Mouse (Mus musculus): ENCODE data around the gene Efnb2. TPM values are rescaled to one million over a fixed set of nuclear protein-coding genes. Genes with fewer than 3 reads are reported as not detected.

Efnb2 gene
- polyA plus RNA-seq, 1 experiment from 2014 or later = 8.0 TPM

DNA sequence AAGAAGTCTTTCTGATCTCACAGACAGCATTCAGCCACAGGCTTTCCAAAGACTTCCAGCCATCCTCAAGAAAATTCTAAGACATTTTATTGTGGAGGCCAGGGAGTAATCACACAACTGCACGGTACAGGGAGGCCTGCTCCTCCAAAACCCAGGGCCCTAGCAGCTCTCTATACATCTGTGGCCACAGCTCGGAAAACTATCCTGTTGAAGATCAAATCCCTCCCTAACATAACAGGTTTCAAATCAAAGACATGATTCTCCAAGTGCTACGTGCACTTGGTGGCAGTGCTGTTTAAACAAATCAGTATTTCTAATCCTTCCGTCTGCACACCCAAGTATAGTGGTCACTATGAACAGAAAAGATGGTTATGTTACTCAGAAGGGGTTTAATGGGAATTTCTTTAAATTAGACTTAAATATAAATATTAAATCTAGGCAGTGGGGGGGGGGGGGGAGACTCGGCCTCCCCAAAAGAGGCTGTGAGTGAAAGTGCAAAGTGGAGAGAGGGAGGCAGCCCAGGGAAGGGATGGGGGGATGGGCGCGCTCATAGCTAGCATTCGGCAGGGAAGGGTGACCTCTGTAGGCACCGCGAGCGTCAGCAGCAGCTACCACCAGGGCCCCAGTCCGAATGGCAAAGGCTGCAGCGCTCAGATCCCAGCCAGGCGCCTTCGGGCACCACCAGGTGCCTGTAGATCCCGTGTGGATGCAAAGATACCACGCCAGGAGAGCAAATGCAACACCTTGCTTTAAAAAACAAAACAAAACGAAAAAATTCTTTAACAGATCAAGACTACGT, 2.4 kb downstream of the Efnb2 start:
- ATAC-seq (replicated peaks; ENCODE audit: low FRiP score) (no peak), DNase-seq (ENCODE audit: low spot score) (peak; percentile 68)
- H3K36me3 ChIP-seq (ENCODE audit: control insufficient read depth, insufficient read depth, low read length) = no peaks in the 10 kb centered on the region
- 11% methylated on average over 18 of the region's 19 CpGs for WGBS
- no peaks in the 10 kb centered on the region for H3K9me3 ChIP-seq (ENCODE audit: control insufficient read depth, low read length)
- H3K4me2 ChIP-seq = peak overlapping the region; percentile 91
- H3K27ac ChIP-seq (ENCODE audit: low read depth, low read length) = no peak overlapping the region
- peak overlapping the region; percentile 42 for H3K9ac ChIP-seq (ENCODE audit: low read depth, low read length)
- peaks cover 4% of the 10 kb centered on the region; the same call in 1 of the 2 replicates for H3K4me1 ChIP-seq (replicated peaks; ENCODE audit: control insufficient read depth, insufficient read depth, low read length)
- H3K4me3 ChIP-seq (ENCODE audit: low read depth, low read length) = peak overlapping the region; percentile 59
- H3K27me3 ChIP-seq (replicated peaks; ENCODE audit: control insufficient read depth, insufficient read depth, low read length) = peaks cover 25% of the 10 kb centered on the region

GRCm38 (mm10) chr8:8657692-8658355, 3.2 kb downstream of the Efnb2 start:
- H3K4me1 ChIP-seq (replicated peaks; ENCODE audit: control insufficient read depth, insufficient read depth, low read length) = peaks cover 4% of the 10 kb centered on the region; the same call in 1 of the 2 replicates
- no peaks in the 10 kb centered on the region for H3K9me3 ChIP-seq (ENCODE audit: control insufficient read depth, low read length)
- no peak overlapping the region for H3K27ac ChIP-seq (ENCODE audit: low read depth, low read length)
- DNase-seq (ENCODE audit: low spot score) = no peak
- no peak for ATAC-seq (replicated peaks; ENCODE audit: low FRiP score)
- H3K36me3 ChIP-seq (ENCODE audit: control insufficient read depth, insufficient read depth, low read length) = no peaks in the 10 kb centered on the region
- WGBS = 55% methylated on average over 5 of the region's 5 CpGs
- peak overlapping the region; percentile 91 for H3K4me2 ChIP-seq
- H3K9ac ChIP-seq (ENCODE audit: low read depth, low read length) = peak overlapping the region; percentile 8; the same call in 1 of the 2 replicates
- H3K4me3 ChIP-seq (ENCODE audit: low read depth, low read length) = peak overlapping the region; percentile 59
- H3K27me3 ChIP-seq (replicated peaks; ENCODE audit: control insufficient read depth, insufficient read depth, low read length) = peaks cover 25% of the 10 kb centered on the region

GRCm38 (mm10) chr8:8656578-8657441, 4.2 kb downstream of the Efnb2 start:
- DNase-seq (ENCODE audit: low spot score) = no peak
- no peak for ATAC-seq (replicated peaks; ENCODE audit: low FRiP score)

GRCm38 (mm10) chr8:8655346-8656340, 5.4 kb downstream of the Efnb2 start:
- no peak overlapping the region for H3K9ac ChIP-seq (ENCODE audit: low read depth, low read length)
- H3K9me3 ChIP-seq (ENCODE audit: control insufficient read depth, low read length) = no peaks in the 10 kb centered on the region
- 60% methylated on average over 24 of the region's 24 CpGs for WGBS
- DNase-seq (ENCODE audit: low spot score) (no peak), ATAC-seq (replicated peaks; ENCODE audit: low FRiP score) (no peak)
- peaks cover 21% of the 10 kb centered on the region for H3K27me3 ChIP-seq (replicated peaks; ENCODE audit: control insufficient read depth, insufficient read depth, low read length)
- H3K4me2 ChIP-seq = peak overlapping the region; percentile 1; the same call in 1 of the 2 replicates
- no peaks in the 10 kb centered on the region for H3K36me3 ChIP-seq (ENCODE audit: control insufficient read depth, insufficient read depth, low read length)
- peaks cover 4% of the 10 kb centered on the region; the same call in 1 of the 2 replicates for H3K4me1 ChIP-seq (replicated peaks; ENCODE audit: control insufficient read depth, insufficient read depth, low read length)
- no peak overlapping the region for H3K4me3 ChIP-seq (ENCODE audit: low read depth, low read length)
- H3K27ac ChIP-seq (ENCODE audit: low read depth, low read length) = no peak overlapping the region

More at GRCm38 (mm10) chr8:8656578-8657441, 4.2 kb downstream of the Efnb2 start:
- H3K4me2 ChIP-seq = peak overlapping the region; percentile 91
- peaks cover 4% of the 10 kb centered on the region; the same call in 1 of the 2 replicates for H3K4me1 ChIP-seq (replicated peaks; ENCODE audit: control insufficient read depth, insufficient read depth, low read length)
- H3K27me3 ChIP-seq (replicated peaks; ENCODE audit: control insufficient read depth, insufficient read depth, low read length) = peaks cover 25% of the 10 kb centered on the region
- no peak overlapping the region for H3K9ac ChIP-seq (ENCODE audit: low read depth, low read length)
- no peaks in the 10 kb centered on the region for H3K36me3 ChIP-seq (ENCODE audit: control insufficient read depth, insufficient read depth, low read length)
- H3K4me3 ChIP-seq (ENCODE audit: low read depth, low read length) = peak overlapping the region; percentile 14; the same call in 1 of the 2 replicates
- H3K9me3 ChIP-seq (ENCODE audit: control insufficient read depth, low read length) = no peaks in the 10 kb centered on the region
- WGBS = 39% methylated on average over 14 of the region's 14 CpGs
- no peak overlapping the region for H3K27ac ChIP-seq (ENCODE audit: low read depth, low read length)

GRCm38 (mm10) chr8:8653906-8654489, 7.0 kb downstream of the Efnb2 start:
- Histone ChIP-seq H3K27me3 (replicated peaks; ENCODE audit: control insufficient read depth, insufficient read depth, low read length) (peaks cover 5% of the 10 kb centered on the region; the same call in 1 of the 2 replicates), H3K36me3 (ENCODE audit: control insufficient read depth, insufficient read depth, low read length) (no peaks in the 10 kb centered on the region), H3K4me3 (ENCODE audit: low read depth, low read length) (no peak overlapping the region), H3K27ac (ENCODE audit: low read depth, low read length) (no peak overlapping the region), H3K9ac (ENCODE audit: low read depth, low read length) (no peak overlapping the region), H3K4me1 (replicated peaks; ENCODE audit: control insufficient read depth, insufficient read depth, low read length) (no peaks in the 10 kb centered on the region), H3K4me2 (no peak overlapping the region), H3K9me3 (ENCODE audit: control insufficient read depth, low read length) (no peaks in the 10 kb centered on the region)
- ATAC-seq (replicated peaks; ENCODE audit: low FRiP score) = no peak
- 66% methylated on average over 12 of the region's 12 CpGs for WGBS
- DNase-seq (ENCODE audit: low spot score) = no peak

DNA sequence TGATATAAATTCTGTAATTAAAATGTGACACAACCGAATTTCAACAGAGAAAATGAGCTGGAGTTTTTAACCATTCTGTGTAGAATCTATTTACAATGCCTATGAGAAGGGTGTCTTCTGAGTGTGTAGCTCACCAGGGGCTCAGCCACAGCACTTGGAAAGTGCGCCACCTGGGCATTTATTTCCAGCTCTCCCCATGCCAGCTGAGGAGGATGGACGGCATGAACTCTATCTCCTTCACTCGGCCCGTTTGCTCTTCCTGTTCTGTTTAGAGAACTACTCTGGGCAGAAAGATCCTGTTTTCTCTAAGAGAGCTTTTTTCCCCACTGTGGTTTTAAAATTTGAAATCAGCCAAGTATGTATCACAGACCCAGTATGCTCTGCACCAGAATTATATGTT, 7.7 kb downstream of the Efnb2 start:
- no peak for DNase-seq (ENCODE audit: low spot score)
- no peaks in the 10 kb centered on the region for H3K9me3 ChIP-seq (ENCODE audit: control insufficient read depth, low read length)
- WGBS = 51% methylated on average over 5 of the region's 5 CpGs
- no peak overlapping the region for H3K27ac ChIP-seq (ENCODE audit: low read depth, low read length)
- no peak overlapping the region for H3K4me3 ChIP-seq (ENCODE audit: low read depth, low read length)
- no peak overlapping the region for H3K9ac ChIP-seq (ENCODE audit: low read depth, low read length)
- H3K27me3 ChIP-seq (replicated peaks; ENCODE audit: control insufficient read depth, insufficient read depth, low read length) = 0 out of 2 replicates have a peak, but pooled peaks cover under 1% of the 10 kb centered on the region
- H3K4me2 ChIP-seq = no peak overlapping the region
- ATAC-seq (replicated peaks; ENCODE audit: low FRiP score) = no peak
- no peaks in the 10 kb centered on the region for H3K36me3 ChIP-seq (ENCODE audit: control insufficient read depth, insufficient read depth, low read length)
- no peaks in the 10 kb centered on the region for H3K4me1 ChIP-seq (replicated peaks; ENCODE audit: control insufficient read depth, insufficient read depth, low read length)

DNA sequence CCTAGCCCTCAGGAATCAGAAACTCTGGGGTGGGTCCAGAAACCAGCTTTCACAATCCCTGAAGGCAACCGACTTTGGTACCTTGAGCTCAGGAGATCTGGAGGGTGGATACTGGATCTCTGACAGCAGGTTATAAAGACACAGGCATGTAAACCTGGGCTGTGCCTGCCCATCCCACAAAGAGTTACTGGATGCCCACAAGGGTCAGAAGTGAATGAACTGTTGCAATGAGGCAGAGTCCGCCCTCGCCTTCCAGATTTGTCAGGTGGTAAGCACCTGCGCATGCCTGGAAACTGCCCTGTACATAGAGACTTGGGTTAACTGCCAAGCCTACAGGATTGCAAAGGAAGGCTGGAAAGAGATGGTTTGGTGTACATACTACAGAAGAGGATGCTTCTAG, 8.7 kb downstream of the Efnb2 start:
- Histone ChIP-seq H3K4me2 (no peak overlapping the region), H3K36me3 (ENCODE audit: control insufficient read depth, insufficient read depth, low read length) (no peaks in the 10 kb centered on the region), H3K9me3 (ENCODE audit: control insufficient read depth, low read length) (no peaks in the 10 kb centered on the region), H3K27ac (ENCODE audit: low read depth, low read length) (no peak overlapping the region), H3K9ac (ENCODE audit: low read depth, low read length) (no peak overlapping the region), H3K27me3 (replicated peaks; ENCODE audit: control insufficient read depth, insufficient read depth, low read length) (no peaks in the 10 kb centered on the region), H3K4me3 (ENCODE audit: low read depth, low read length) (no peak overlapping the region), H3K4me1 (replicated peaks; ENCODE audit: control insufficient read depth, insufficient read depth, low read length) (no peaks in the 10 kb centered on the region)
- ATAC-seq (replicated peaks; ENCODE audit: low FRiP score) (no peak), DNase-seq (ENCODE audit: low spot score) (no peak)
- WGBS = 88% methylated on average over 4 of the region's 4 CpGs
